Mouse (Mus musculus) G1E (cell line): ENCODE measurements around the gene Clic5. TPM values are rescaled to one million over a fixed set of nuclear protein-coding genes. Genes with fewer than 3 reads are reported as not detected.

Experiments used
- ATAC-seq: 2 replicates; pipeline ENCODE4 v1.8.0; 2016; ENCODE audit warnings: mild to moderate bottlenecking; ENCODE audit not compliant: insufficient number of reproducible peaks, poor library complexity, low FRiP score, severe bottlenecking; ENCODE audit errors: extremely low read depth
- DNase-seq: peaks from one replicate; pipeline ENCODE4 v3.0.0; 2012; ENCODE audit warnings: low spot score
- H3K27me3 ChIP-seq: 2 replicates; pipeline ENCODE4 v1.6.1; 2012; ENCODE audit warnings: mild to moderate bottlenecking, low read length, inconsistent platforms; ENCODE audit not compliant: insufficient read depth
- H3K36me3 ChIP-seq: replicated peaks from 2 replicates; pipeline ENCODE3; 2012; ENCODE audit warnings: mild to moderate bottlenecking, inconsistent platforms
- H3K4me1 ChIP-seq: 2 replicates; pipeline ENCODE4 v1.6.1; 2012; ENCODE audit warnings: low read depth, low read length, inconsistent platforms, mixed read lengths; ENCODE audit not compliant: insufficient read depth
- H3K4me3 ChIP-seq: 2 replicates; pipeline ENCODE4 v1.5.1; 2012; ENCODE audit warnings: low read depth, mild to moderate bottlenecking, inconsistent platforms, low read length, moderate library complexity, mixed read lengths
- H3K9me3 ChIP-seq: replicated peaks from 2 replicates; pipeline ENCODE4 v1.6.1; 2012; ENCODE audit warnings: inconsistent platforms
- CTCF ChIP-seq: IDR thresholded peaks from 2 replicates; pipeline ENCODE4 v1.5.1; 2012; ENCODE audit warnings: low read depth, low read length, inconsistent platforms, mixed read lengths
- GATA1 ChIP-seq: IDR thresholded peaks from 2 replicates; pipeline ENCODE4 v1.6.1; 2012; ENCODE audit warnings: borderline replicate concordance, low read length, inconsistent platforms, mixed read lengths
- GATA2 ChIP-seq: IDR thresholded peaks from 2 replicates; pipeline ENCODE4 v1.6.1; 2012; ENCODE audit warnings: low read depth, low read length, inconsistent platforms, borderline replicate concordance
- POLR2AphosphoS5 ChIP-seq: IDR thresholded peaks from 2 replicates; pipeline ENCODE4 v1.6.1; 2012; ENCODE audit warnings: low read depth, low read length, inconsistent platforms; ENCODE audit not compliant: insufficient replicate concordance
- TAL1 ChIP-seq: conservative IDR thresholded peaks from 2 replicates; pipeline ENCODE4 v1.6.1; 2012; ENCODE audit warnings: low read depth, low read length, inconsistent platforms, mixed read lengths
- polyA plus RNA-seq: library from polyadenylated mRNA; stranded (reverse); fragments of >175 nt; gene quantifications from 2 replicates; pipeline ENCODE4 v1.2.3, GENCODE M21; 2012
- total RNA-seq, 2 experiments: library from RNA; stranded (forward) in 1 of 2; stranded (reverse) in 1 of 2; fragments of 200-1000 nt in 1 of 2; fragments of >200 nt in 1 of 2; fragmentation: Nextera tagmentation in 1 of 2; gene quantifications; 2 replicates each; pipeline ENCODE4 v1.2.3; 2014 to 2017

Gene Clic5
- total and polyA plus RNA-seq, 3 experiments = 0.27 TPM; not detected in 2

- no peak for DNase-seq
- H3K4me1 ChIP-seq = no peaks in the 10 kb centered on the region
- no peaks in the 10 kb centered on the region for H3K36me3 ChIP-seq
- H3K27me3 ChIP-seq = no peaks in the 10 kb centered on the region
- H3K4me3 ChIP-seq = no peak overlapping the region
- no peak for TF ChIP-seq CTCF
- TF ChIP-seq GATA2 = no peak
- no peak for TF ChIP-seq TAL1
- no peak for TF ChIP-seq GATA1
- TF ChIP-seq POLR2AphosphoS5 = no peak
- no peak for ATAC-seq
- peaks cover 38% of the 10 kb centered on the region for H3K9me3 ChIP-seq
Measured at GRCm38 (mm10) chr17:44309914-44310622, 121.7 kb downstream of the Clic5 start.

- Histone ChIP-seq H3K36me3 (no peaks in the 10 kb centered on the region), H3K27me3 (no peaks in the 10 kb centered on the region), H3K4me1 (no peaks in the 10 kb centered on the region), H3K9me3 (peaks cover 50% of the 10 kb centered on the region), H3K4me3 (no peak overlapping the region)
- no peak for ATAC-seq
- TF ChIP-seq GATA2 (no peak), TAL1 (no peak), GATA1 (no peak), POLR2AphosphoS5 (no peak), CTCF (no peak)
- no peak for DNase-seq
Measured at GRCm38 (mm10) chr17:44325314-44325713, 136.9 kb downstream of the Clic5 start.

DNA sequence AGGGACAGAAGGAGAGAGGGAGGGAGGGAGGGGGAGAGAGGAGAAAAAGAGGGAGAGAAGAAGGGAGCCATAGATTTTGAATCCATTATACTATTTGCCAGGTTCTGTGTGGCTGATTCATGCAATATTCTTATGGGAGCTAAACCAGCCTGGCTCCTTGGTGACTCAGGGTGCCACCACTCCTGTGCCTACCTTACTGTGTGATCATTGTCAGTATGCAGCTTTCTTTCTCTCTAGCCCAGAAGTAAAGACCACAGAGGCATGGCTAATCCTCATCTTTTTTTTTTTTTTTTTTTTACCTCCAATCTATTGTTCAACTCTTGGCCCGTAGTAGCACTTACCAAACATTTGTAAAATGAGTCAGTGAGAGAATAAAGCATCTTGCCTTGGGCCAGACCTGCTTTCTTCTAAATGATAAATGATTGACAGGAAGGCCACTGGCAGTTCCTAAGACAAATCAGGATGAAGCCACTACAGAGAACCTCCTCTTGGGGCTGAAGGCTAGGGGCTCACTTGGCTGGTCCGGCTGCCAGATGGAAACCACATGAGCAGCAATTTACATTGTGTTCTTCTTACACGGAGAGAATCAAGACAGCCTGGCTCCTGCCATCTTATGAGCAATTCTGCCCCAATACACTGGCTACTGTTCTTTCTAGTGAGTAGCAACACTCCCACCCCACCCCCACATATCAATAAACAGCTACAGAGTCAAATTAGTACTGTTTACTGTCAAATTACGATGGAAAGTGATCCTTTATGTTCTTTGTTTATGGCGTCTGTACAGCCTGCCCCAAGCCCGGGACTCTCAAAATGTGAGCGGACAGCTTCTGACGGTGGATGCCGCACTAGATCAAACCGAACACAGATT is 139.1 kb downstream of the Clic5 start:
- no peaks in the 10 kb centered on the region for H3K36me3 ChIP-seq
- H3K4me1 ChIP-seq = no peaks in the 10 kb centered on the region
- H3K9me3 ChIP-seq = peaks cover 37% of the 10 kb centered on the region
- H3K4me3 ChIP-seq = no peak overlapping the region
- DNase-seq = no peak
- ATAC-seq = no peak
- TF ChIP-seq GATA1 = no peak
- no peak for TF ChIP-seq CTCF
- TF ChIP-seq TAL1 = no peak
- no peak for TF ChIP-seq POLR2AphosphoS5
- no peak for TF ChIP-seq GATA2
- H3K27me3 ChIP-seq = no peaks in the 10 kb centered on the region

DNA sequence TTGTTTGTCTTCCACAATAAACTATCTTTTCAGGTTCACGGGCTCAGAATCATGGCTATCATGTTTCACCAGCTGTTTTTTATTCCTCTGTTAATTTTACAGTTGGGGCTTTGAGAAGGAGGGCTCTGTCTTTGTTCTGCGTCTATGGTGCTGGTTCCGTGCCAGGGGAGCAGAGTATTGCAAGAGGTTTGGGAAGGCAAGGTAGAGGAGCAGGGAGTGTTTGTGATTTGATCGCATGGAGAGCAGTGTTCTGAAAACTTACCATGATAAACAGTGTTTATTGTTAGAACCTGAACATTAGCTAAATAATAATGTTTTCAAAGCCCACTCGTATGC is 139.7 kb downstream of the Clic5 start:
- no peaks in the 10 kb centered on the region for H3K27me3 ChIP-seq
- H3K36me3 ChIP-seq = no peaks in the 10 kb centered on the region
- peaks cover 37% of the 10 kb centered on the region for H3K9me3 ChIP-seq
- TF ChIP-seq POLR2AphosphoS5 = no peak
- DNase-seq (no peak), ATAC-seq (no peak)
- H3K4me3 ChIP-seq = no peak overlapping the region
- H3K4me1 ChIP-seq = no peaks in the 10 kb centered on the region

Other genes with a start within 250 kb of the Clic5 start
- not detected in 2 replicates for gene Enpp5, start 109.8 kb upstream of the Clic5 start, total RNA-seq (2014; fragmentation: Nextera tagmentation)
- 0.06 and 0.16 TPM in 2 replicates for gene Enpp5, start 109.8 kb upstream of the Clic5 start, total RNA-seq (2017)
- not detected in 2 replicates for gene Enpp5, start 109.8 kb upstream of the Clic5 start, polyA plus RNA-seq
- gene Enpp4, start 82.8 kb upstream of the Clic5 start, total RNA-seq (2014; fragmentation: Nextera tagmentation) = not detected in 2 replicates
- gene Enpp4, start 82.8 kb upstream of the Clic5 start, total RNA-seq (2017) = under 0.01 and 0.11 TPM in 2 replicates
- gene Enpp4, start 82.8 kb upstream of the Clic5 start, polyA plus RNA-seq = not detected in 2 replicates